Mouse (Mus musculus): ENCODE measurements around the gene Cluap1.

GRCm38 (mm10) chr16:3872216-3873047, 36.2 kb upstream of the Cluap1 start, which contains the start of gene Naa60:
- TF ChIP-seq CTCF (IDR thresholded peaks at IDR 0.05; ENCODE audit: low read depth) (no peak), EP300 (IDR thresholded peaks at IDR 0.05; ENCODE audit: low read depth) (no peak)
